Mouse (Mus musculus) liver, adult 2 months (tissue): ENCODE measurements at regions not wholly inside any gene's neighbourhood (a gene's known extent, or its start where the extent isn't known, plus 50 kb on each side); places are given as distances from the start of the nearest gene placed in this dataset.

ENCODE experiments used
- DNase-seq: peaks from one replicate; pipeline ENCODE4 v3.0.0-alpha.2; 2011; ENCODE audit warnings: low read depth, low spot score; ENCODE audit errors: extremely low read depth
- H3K27ac ChIP-seq: fragments of 200-500 bp; replicated peaks from 2 replicates; pipeline ENCODE4 v1.5.1; 2012; ENCODE audit warnings: low read depth, mild to moderate bottlenecking, control low read depth, inconsistent platforms, low read length; ENCODE audit not compliant: insufficient read depth
- H3K27me3 ChIP-seq: fragments of 200-500 bp; 2 replicates; pipeline ENCODE4 v1.6.1; 2012; ENCODE audit warnings: mild to moderate bottlenecking, moderate library complexity, low read length, inconsistent platforms; ENCODE audit not compliant: control insufficient read depth, insufficient read depth
- H3K36me3 ChIP-seq: fragments of 200-500 bp; 2 replicates; pipeline ENCODE4 v1.6.1; 2012; ENCODE audit warnings: low read length, inconsistent platforms; ENCODE audit not compliant: control insufficient read depth, insufficient read depth
- H3K4me1 ChIP-seq: fragments of 200-500 bp; 2 replicates; pipeline ENCODE4 v1.6.1; 2011; ENCODE audit warnings: low read length; ENCODE audit not compliant: control insufficient read depth, insufficient read depth
- H3K4me3 ChIP-seq: fragments of 200-500 bp; 2 replicates; pipeline ENCODE4 v1.5.1; 2011; ENCODE audit warnings: low read depth, mild to moderate bottlenecking, control low read depth, low read length, moderate library complexity; ENCODE audit not compliant: insufficient read depth
- H3K79me2 ChIP-seq: fragments of 200-500 bp; 2 replicates; pipeline ENCODE4 v1.6.1; 2012; ENCODE audit warnings: inconsistent platforms, mild to moderate bottlenecking, low read length, moderate library complexity; ENCODE audit not compliant: control insufficient read depth, insufficient read depth
- H3K9ac ChIP-seq: fragments of 200-500 bp; 2 replicates; pipeline ENCODE4 v1.6.1; 2012; ENCODE audit warnings: low read depth, mild to moderate bottlenecking, control low read depth, inconsistent platforms, low read length
- CTCF ChIP-seq: fragments of 200-500 bp; IDR thresholded peaks from 2 replicates; pipeline ENCODE4 v1.5.1; 2011; ENCODE audit warnings: low read depth, low read length, control low read depth
- POLR2A ChIP-seq: fragments of 200-500 bp; IDR thresholded peaks from 2 replicates; pipeline ENCODE4 v1.6.1; 2011; ENCODE audit warnings: low read length, control low read depth; ENCODE audit not compliant: insufficient read depth; ENCODE audit errors: extremely low read depth
- WGBS: fragments of 180-500 bp; shearing (Covaris S2); methylation state at CpG from one replicate; pipeline ENCODE4 v1.1.7; 2018; 5-methylcytosine and 5-hydroxymethylcytosine counted together

DNA sequence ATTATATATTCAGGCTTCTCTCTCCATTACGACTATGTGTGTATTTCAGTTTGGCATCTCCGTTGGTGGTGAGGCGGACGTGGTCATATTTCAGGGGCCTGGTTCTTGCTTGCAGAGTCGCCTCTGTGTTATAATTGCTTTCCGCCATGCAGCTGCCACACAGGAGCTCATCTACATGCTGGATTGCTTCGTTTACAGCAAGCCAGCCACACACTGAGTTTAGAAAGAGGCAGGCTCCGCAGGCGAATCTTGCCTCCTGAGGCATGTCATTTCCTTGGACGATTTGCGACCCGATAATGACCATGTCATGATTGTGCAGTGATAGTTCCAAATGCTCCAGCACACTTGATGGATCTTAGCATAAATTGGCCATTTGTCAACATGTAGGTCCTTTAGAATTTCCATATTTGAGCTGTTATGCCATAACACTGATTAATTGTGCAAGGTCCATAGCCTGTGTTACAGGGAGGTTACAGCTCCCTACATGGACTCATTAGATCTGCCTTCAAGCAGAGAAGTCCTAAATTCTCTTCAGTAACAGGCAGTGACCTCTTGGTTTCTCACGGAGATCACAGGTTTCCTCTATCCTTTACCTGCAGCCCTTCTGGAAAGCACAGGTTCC, 335.9 kb downstream of the Psat1 start:
- 85% methylated on average over 13 of the region's 13 CpGs for WGBS
- Histone ChIP-seq H3K4me3 (no peak overlapping the region), H3K79me2 (no peaks in the 10 kb centered on the region), H3K27ac (no peak overlapping the region), H3K9ac (no peak overlapping the region), H3K4me1 (no peaks in the 10 kb centered on the region), H3K36me3 (no peaks in the 10 kb centered on the region), H3K27me3 (no peaks in the 10 kb centered on the region)
- TF ChIP-seq CTCF = no peak
- no peak for TF ChIP-seq POLR2A
- no peak for DNase-seq

DNA sequence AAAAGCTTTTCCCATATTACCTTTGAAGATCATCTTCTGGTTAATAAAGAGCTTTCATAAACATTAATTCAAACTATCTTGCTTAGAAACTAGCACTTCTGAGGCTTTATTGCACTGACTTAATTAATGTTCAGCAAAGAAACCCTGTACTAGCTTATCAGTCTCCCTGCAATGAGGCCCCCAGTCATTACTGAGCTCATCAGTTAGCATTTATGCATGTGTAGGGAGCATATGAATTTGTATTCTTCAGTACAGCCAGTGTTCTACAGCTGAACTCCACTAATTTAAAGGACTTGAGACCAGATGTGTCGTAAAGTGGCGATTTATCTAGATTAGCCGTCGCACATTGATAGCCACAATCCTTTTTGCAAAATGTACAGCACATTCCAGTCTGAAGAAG, 340.7 kb downstream of the Psat1 start:
- TF ChIP-seq POLR2A (no peak), CTCF (no peak)
- no peaks in the 10 kb centered on the region for H3K27me3 ChIP-seq
- H3K4me1 ChIP-seq = no peaks in the 10 kb centered on the region
- H3K9ac ChIP-seq = no peak overlapping the region
- WGBS = 88% methylated on average over 4 of the region's 4 CpGs
- no peak overlapping the region for H3K4me3 ChIP-seq
- DNase-seq = no peak
- H3K79me2 ChIP-seq = no peaks in the 10 kb centered on the region
- H3K27ac ChIP-seq = no peak overlapping the region
- H3K36me3 ChIP-seq = no peaks in the 10 kb centered on the region

DNA sequence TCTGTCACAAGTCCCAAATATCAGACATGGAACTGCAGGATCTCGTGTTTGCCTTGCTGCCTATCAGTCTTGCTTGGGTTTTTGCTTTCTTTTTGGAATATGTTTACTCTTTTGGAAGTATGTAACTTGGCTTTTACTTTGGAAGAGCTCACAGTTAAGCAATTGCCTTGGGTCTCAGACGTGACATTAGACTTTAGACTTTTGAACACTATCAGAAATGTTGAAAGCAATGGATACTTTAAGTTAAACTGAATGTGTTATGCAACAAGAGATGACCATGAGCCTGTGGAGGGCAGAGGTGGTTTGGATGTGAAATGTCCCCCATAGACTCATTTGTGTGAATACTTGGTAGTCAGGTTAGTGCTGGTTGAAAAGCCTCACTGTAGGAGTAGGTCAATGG, 354.3 kb downstream of the Psat1 start:
- no peaks in the 10 kb centered on the region for H3K79me2 ChIP-seq
- no peak overlapping the region for H3K4me3 ChIP-seq
- no peak overlapping the region for H3K9ac ChIP-seq
- no peak overlapping the region for H3K27ac ChIP-seq
- no peaks in the 10 kb centered on the region for H3K36me3 ChIP-seq
- peaks cover 7% of the 10 kb centered on the region; the same call in 1 of the 2 replicates for H3K4me1 ChIP-seq
- peak; percentile 90 for DNase-seq
- TF ChIP-seq POLR2A (no peak), CTCF (no peak)
- H3K27me3 ChIP-seq = no peaks in the 10 kb centered on the region
- 8% methylated on average over 2 of the region's 2 CpGs for WGBS

DNA sequence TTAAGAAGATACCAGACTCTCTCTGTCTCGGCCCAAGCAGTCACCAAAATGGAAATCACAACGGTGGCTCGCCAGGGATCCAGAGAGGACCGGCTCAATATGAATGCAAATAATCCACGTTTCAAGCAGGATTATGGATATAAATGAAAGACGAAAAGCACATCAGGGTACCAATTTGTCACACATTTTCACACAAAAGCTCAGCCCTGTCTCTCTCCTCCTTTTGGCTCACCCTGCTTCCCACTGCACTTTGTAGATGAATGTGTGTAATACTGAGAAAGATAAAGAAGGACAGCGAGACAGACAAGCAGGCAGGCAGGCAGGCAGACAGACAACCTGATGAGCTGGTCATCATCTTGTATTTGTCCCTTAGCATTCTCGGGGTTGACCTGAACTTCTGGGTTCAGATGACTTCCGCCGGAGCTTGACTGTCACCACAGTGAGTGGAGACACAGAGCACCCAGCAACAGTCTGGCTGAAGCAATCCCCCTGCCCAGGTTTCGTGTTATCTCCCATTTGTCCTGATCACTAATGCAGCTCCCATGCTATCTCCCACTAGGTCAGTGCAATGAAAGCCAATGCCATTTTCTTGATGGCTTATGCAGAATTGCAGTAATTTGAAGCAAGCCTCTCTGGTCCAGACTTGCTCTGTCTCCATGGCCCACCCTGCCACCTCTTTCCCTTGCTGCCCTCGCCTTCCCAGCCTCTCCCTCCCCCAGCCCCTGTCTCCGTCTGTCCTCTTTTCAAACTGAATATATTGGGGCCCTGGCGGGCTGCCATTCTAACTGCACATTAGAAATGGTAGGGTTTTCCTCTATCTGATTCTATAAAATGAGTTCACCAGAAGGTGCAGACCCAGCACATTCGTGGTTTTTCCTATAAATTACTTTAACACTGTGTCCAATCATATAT, 363.1 kb downstream of the Psat1 start:
- TF ChIP-seq POLR2A = no peak
- TF ChIP-seq CTCF = no peak
- no peaks in the 10 kb centered on the region for H3K79me2 ChIP-seq
- no peak overlapping the region for H3K4me3 ChIP-seq
- no peak for DNase-seq
- no peaks in the 10 kb centered on the region for H3K36me3 ChIP-seq
- no peak overlapping the region for H3K27ac ChIP-seq
- H3K27me3 ChIP-seq = no peaks in the 10 kb centered on the region
- H3K9ac ChIP-seq = no peak overlapping the region
- H3K4me1 ChIP-seq = no peaks in the 10 kb centered on the region
- 86% methylated on average over 15 of the region's 15 CpGs for WGBS

DNA sequence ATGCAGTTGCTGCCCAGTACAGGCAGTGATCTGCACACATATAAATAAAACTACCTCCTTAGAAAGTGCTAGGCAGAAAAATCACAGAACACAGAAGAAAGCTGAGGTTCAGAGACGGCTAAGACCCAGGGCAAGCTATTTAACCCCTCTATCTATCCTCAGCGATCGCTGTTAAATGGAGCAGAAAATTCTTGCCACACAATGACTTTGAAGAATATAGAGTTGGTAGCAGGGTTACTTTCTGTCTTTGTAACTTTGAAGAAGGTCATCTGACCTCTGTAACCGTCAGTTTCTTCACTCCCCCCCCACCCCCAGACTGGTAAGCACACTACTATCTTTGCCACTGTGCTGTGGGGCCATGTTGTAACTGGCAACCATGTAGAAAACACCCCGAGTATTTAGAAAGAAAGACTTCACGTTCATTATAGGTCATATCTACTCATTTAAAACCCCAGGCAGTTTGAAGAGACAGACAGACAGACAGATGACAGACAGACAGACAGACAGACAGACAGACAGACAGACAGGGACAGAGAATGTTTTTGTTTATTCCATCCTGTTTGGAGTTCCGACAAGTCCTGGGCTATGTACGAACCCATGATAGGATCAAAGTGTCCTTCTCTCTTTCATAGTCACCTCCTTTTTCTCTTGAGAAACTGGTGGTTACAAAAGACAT, 363.9 kb downstream of the Psat1 start:
- 82% methylated on average over 8 of the region's 8 CpGs for WGBS
- H3K27me3 ChIP-seq = no peaks in the 10 kb centered on the region
- no peaks in the 10 kb centered on the region for H3K79me2 ChIP-seq
- H3K9ac ChIP-seq = no peak overlapping the region
- no peaks in the 10 kb centered on the region for H3K36me3 ChIP-seq
- H3K4me1 ChIP-seq = no peaks in the 10 kb centered on the region
- no peak for DNase-seq
- TF ChIP-seq POLR2A (no peak), CTCF (no peak)
- H3K27ac ChIP-seq = no peak overlapping the region
- no peak overlapping the region for H3K4me3 ChIP-seq
